Mouse (Mus musculus) liver, adult 2 months (tissue): ENCODE results near the gene Adh7.

Experiments used
- CTCF ChIP-seq: fragments of 200-500 bp; IDR thresholded peaks from 2 replicates; pipeline ENCODE4 v1.5.1; 2011; ENCODE audit warnings: low read depth, low read length, control low read depth
- POLR2A ChIP-seq: fragments of 200-500 bp; IDR thresholded peaks from 2 replicates; pipeline ENCODE4 v1.6.1; 2011; ENCODE audit warnings: low read length, control low read depth; ENCODE audit not compliant: insufficient read depth; ENCODE audit errors: extremely low read depth

- TF ChIP-seq POLR2A (no peak), CTCF (no peak)
Observed at GRCm38 (mm10) chr3:138208821-138209220, 8.7 kb upstream of the Adh7 start.
